Mouse (Mus musculus) limb, embryonic 11.5 days (tissue): ENCODE measurements around the gene Ttll5. TPM values are rescaled to one million over a fixed set of nuclear protein-coding genes. Genes with fewer than 3 reads are reported as not detected.

Experiments used
- ATAC-seq: fragments of 200-750 bp; cut with Nextera tagmentation; 2 replicates; pipeline ENCODE4 v1.8.0; 2017; ENCODE audit warnings: low read depth; ENCODE audit not compliant: insufficient number of reproducible peaks, low FRiP score, low TSS enrichment
- DNase-seq: peaks from one replicate; pipeline ENCODE4 v3.0.0-alpha.2; 2015; ENCODE audit warnings: low spot score
- H3K27ac ChIP-seq: fragments of 300-500 bp; sonication (generic); replicated peaks from 2 replicates; pipeline ENCODE4 v1.5.1; 2014; ENCODE audit warnings: low read depth, mild to moderate bottlenecking, low read length
- H3K27me3 ChIP-seq: fragments of 300-500 bp; sonication (generic); 2 replicates; pipeline ENCODE4 v1.6.1; 2014; ENCODE audit warnings: mild to moderate bottlenecking, low read length, mixed read lengths; ENCODE audit not compliant: control insufficient read depth, insufficient read depth
- H3K36me3 ChIP-seq: fragments of 300-500 bp; sonication (generic); 2 replicates; pipeline ENCODE4 v1.6.1; 2014; ENCODE audit warnings: mild to moderate bottlenecking, low read length, moderate library complexity, mixed read lengths; ENCODE audit not compliant: control insufficient read depth, insufficient read depth
- H3K4me1 ChIP-seq: fragments of 300-500 bp; sonication (generic); 2 replicates; pipeline ENCODE4 v1.6.1; 2014; ENCODE audit warnings: low read length, mixed read lengths; ENCODE audit not compliant: control insufficient read depth, insufficient read depth
- H3K4me2 ChIP-seq: fragments of 300-500 bp; sonication (generic); 2 replicates; pipeline ENCODE4 v1.6.1; 2014; ENCODE audit warnings: low read depth, mild to moderate bottlenecking, moderate library complexity; ENCODE audit not compliant: severe bottlenecking
- H3K4me3 ChIP-seq: fragments of 300-500 bp; sonication (generic); 2 replicates; pipeline ENCODE4 v1.5.1; 2014; ENCODE audit warnings: low read depth, low read length
- H3K9ac ChIP-seq: fragments of 300-500 bp; sonication (generic); 2 replicates; pipeline ENCODE4 v1.6.1; 2014; ENCODE audit warnings: mild to moderate bottlenecking, low read length
- H3K9me3 ChIP-seq: fragments of 300-500 bp; sonication (generic); 2 replicates; pipeline ENCODE4 v1.6.1; 2016; ENCODE audit warnings: low read length; ENCODE audit not compliant: control insufficient read depth
- WGBS: fragments of 180-500 bp; shearing (Covaris S2); extraction: QIAGEN DNeasy Blood & Tissue Kit; methylation state at CpG from one replicate; pipeline ENCODE4 v1.1.7; 2014; 5-methylcytosine and 5-hydroxymethylcytosine counted together
- polyA plus RNA-seq: library from polyadenylated mRNA; unstranded; fragments of >200 nt; fragmentation: Nextera tagmentation; extraction: Ambion mirVana; gene quantifications from 2 replicates; pipeline ENCODE4 v1.2.1, GENCODE M21; 2014

Ttll5 gene
- 18.2 and 22.4 TPM in 2 replicates for polyA plus RNA-seq

GRCm38 (mm10) chr12:85824438-85825264 is at the start of gene Ttll5, which contains the start of gene Erg28:
Gene Ttll5, plus strand, starts transcription at chr12:85824659.
Gene Erg28, minus strand, starts transcription at chr12:85824550.
- no peaks in the 10 kb centered on the region for H3K9me3 ChIP-seq
- H3K9ac ChIP-seq = peak within 1 kb of the TSS; percentile 75
- under 1% methylated on average over 67 of the region's 67 CpGs for WGBS
- H3K27me3 ChIP-seq = no peaks in the 10 kb centered on the region
- H3K36me3 ChIP-seq = peaks cover 3% of the 10 kb centered on the region; the same call in 1 of the 2 replicates
- ATAC-seq (peak; percentile 98), DNase-seq (peak; percentile 94)
- H3K4me1 ChIP-seq = peaks cover 5% of the 10 kb centered on the region
- peak within 1 kb of the TSS; percentile 87 for H3K4me3 ChIP-seq
- peak within 1 kb of the TSS; percentile 83 for H3K27ac ChIP-seq
- H3K4me2 ChIP-seq = peak within 1 kb of the TSS; percentile 87

- 87% methylated on average over 3 of the region's 3 CpGs for WGBS
Observed at GRCm38 (mm10) chr12:85778962-85779361, 45.5 kb upstream of the Ttll5 start.

GRCm38 (mm10) chr12:85779707-85780106 is 44.8 kb upstream of the Ttll5 start:
- no peaks in the 10 kb centered on the region for H3K27me3 ChIP-seq
- WGBS = 96% methylated on average over 5 of the region's 5 CpGs
- no peak overlapping the region for H3K27ac ChIP-seq
- H3K9ac ChIP-seq = no peak overlapping the region
- no peak for DNase-seq
- H3K9me3 ChIP-seq = no peaks in the 10 kb centered on the region
- no peak overlapping the region for H3K4me3 ChIP-seq
- no peaks in the 10 kb centered on the region for H3K36me3 ChIP-seq
- no peaks in the 10 kb centered on the region for H3K4me1 ChIP-seq
- no peak for ATAC-seq
- no peak overlapping the region for H3K4me2 ChIP-seq

More at GRCm38 (mm10) chr12:85778962-85779361, 45.5 kb upstream of the Ttll5 start:
- ATAC-seq = no peak
- Histone ChIP-seq H3K4me3 (no peak overlapping the region), H3K4me2 (no peak overlapping the region), H3K9me3 (no peaks in the 10 kb centered on the region), H3K27me3 (no peaks in the 10 kb centered on the region), H3K9ac (no peak overlapping the region), H3K4me1 (no peaks in the 10 kb centered on the region), H3K27ac (no peak overlapping the region), H3K36me3 (no peaks in the 10 kb centered on the region)
- no peak for DNase-seq

- ATAC-seq (no peak), DNase-seq (no peak)
- Histone ChIP-seq H3K4me2 (no peak overlapping the region), H3K27me3 (no peaks in the 10 kb centered on the region), H3K9me3 (no peaks in the 10 kb centered on the region), H3K27ac (no peak overlapping the region), H3K4me3 (no peak overlapping the region), H3K4me1 (no peaks in the 10 kb centered on the region; the same call in 1 of the 2 replicates), H3K36me3 (no peaks in the 10 kb centered on the region), H3K9ac (no peak overlapping the region)
- 87% methylated on average over 3 of the region's 3 CpGs for WGBS
Observed at GRCm38 (mm10) chr12:85781606-85782005, 42.9 kb upstream of the Ttll5 start.

- Histone ChIP-seq H3K4me2 (no peak overlapping the region), H3K9ac (no peak overlapping the region), H3K36me3 (no peaks in the 10 kb centered on the region), H3K9me3 (no peaks in the 10 kb centered on the region), H3K27me3 (no peaks in the 10 kb centered on the region), H3K27ac (no peak overlapping the region), H3K4me3 (no peak overlapping the region), H3K4me1 (no peaks in the 10 kb centered on the region; the same call in 1 of the 2 replicates)
- DNase-seq (peak; percentile 43), ATAC-seq (no peak)
- WGBS = 45% methylated on average over 19 of the region's 19 CpGs
Observed at GRCm38 (mm10) chr12:85784916-85785815, 39.3 kb upstream of the Ttll5 start.

- Histone ChIP-seq H3K27ac (no peak overlapping the region), H3K9ac (no peak overlapping the region), H3K27me3 (no peaks in the 10 kb centered on the region), H3K4me2 (no peak overlapping the region), H3K4me1 (no peaks in the 10 kb centered on the region), H3K36me3 (no peaks in the 10 kb centered on the region), H3K9me3 (no peaks in the 10 kb centered on the region), H3K4me3 (no peak overlapping the region)
- no peak for DNase-seq
- ATAC-seq = no peak
- 83% methylated on average over 4 of the region's 4 CpGs for WGBS
Observed at GRCm38 (mm10) chr12:85792158-85792557, 32.3 kb upstream of the Ttll5 start.

GRCm38 (mm10) chr12:85792821-85793346 is 31.6 kb upstream of the Ttll5 start:
- Histone ChIP-seq H3K4me2 (no peak overlapping the region), H3K9me3 (no peaks in the 10 kb centered on the region), H3K36me3 (no peaks in the 10 kb centered on the region), H3K27ac (no peak overlapping the region), H3K4me3 (no peak overlapping the region), H3K27me3 (no peaks in the 10 kb centered on the region), H3K4me1 (no peaks in the 10 kb centered on the region), H3K9ac (no peak overlapping the region)
- DNase-seq (no peak), ATAC-seq (no peak)
- WGBS = 73% methylated on average over 6 of the region's 6 CpGs

GRCm38 (mm10) chr12:85794094-85794493 is 30.4 kb upstream of the Ttll5 start:
- Histone ChIP-seq H3K4me1 (no peaks in the 10 kb centered on the region), H3K36me3 (no peaks in the 10 kb centered on the region), H3K27ac (no peak overlapping the region), H3K9ac (no peak overlapping the region), H3K9me3 (no peaks in the 10 kb centered on the region), H3K4me3 (no peak overlapping the region), H3K4me2 (no peak overlapping the region), H3K27me3 (no peaks in the 10 kb centered on the region)
- WGBS = 83% methylated on average over 2 of the region's 2 CpGs
- DNase-seq (no peak), ATAC-seq (no peak)
